Mouse (Mus musculus): ENCODE data around the gene Paxip1.

Gene Paxip1

DNA sequence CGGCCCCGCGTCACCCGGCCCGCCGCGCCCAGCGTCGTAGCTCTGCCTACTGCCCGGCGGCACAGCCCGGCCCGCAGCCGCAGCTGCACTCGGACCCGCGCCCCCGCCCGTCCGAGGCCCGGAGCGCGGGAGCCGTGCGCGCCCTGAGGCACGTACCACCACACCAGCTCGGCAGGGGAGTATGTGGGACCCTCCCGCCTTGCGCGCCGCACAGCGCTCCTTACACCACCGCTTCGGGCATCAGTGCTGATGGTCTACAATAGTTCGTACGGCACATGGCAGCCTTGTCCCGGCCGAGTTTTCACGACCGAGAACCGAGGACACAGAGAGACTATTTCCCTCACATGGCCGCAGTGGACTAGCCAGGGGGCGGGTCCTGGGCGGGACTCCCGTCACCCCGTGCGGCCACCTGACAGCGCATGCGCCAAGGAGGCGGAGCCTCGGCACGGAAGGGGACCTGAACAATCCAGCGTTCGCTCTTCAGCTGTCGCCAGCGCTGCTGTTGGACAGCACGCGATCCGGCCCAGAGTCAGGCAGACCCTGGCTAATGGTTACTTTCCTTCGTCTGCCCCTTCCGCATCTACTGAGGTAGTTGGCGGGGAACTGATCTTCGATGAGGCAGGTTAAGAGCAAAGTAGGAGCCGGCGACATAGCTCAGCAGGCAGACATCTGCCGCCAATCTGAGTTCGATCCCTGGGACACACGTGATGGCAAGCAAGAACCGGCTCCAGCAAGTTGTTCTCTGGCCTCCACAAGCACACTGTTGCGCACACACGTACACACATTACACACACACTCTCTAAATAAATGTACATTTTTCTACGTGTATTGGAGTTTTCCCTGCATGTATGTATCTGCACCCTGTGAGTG is at the start of gene Paxip1:
Paxip1 (minus strand) TSS at position 389 of the 870 bp plus-strand sequence.
- ATAC-seq (ENCODE audit: insufficient number of reproducible peaks, low FRiP score, low TSS enrichment) = peak; percentile 94

DNA sequence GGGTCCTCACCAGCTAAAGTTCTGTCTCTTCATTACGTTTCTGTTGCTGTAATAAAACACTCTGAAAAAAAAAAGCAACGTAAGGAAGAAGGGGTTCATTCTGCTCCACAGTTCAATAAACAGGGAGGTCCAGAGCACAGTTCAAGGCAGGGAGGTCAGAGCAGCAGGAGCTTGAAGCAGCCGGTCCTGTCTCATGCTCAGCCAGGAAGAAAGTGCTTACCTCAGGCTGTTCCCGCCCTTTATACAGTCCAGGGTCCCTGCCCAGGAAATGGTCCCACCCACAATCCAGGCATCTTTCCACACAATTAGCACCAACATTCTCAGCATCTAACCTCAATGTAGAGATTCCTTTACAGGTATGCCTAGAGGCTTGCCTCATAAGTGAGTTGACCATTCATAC is 46.6 kb upstream of the Paxip1 start:
- no peak for ATAC-seq (ENCODE audit: insufficient number of reproducible peaks, low FRiP score, low TSS enrichment)

DNA sequence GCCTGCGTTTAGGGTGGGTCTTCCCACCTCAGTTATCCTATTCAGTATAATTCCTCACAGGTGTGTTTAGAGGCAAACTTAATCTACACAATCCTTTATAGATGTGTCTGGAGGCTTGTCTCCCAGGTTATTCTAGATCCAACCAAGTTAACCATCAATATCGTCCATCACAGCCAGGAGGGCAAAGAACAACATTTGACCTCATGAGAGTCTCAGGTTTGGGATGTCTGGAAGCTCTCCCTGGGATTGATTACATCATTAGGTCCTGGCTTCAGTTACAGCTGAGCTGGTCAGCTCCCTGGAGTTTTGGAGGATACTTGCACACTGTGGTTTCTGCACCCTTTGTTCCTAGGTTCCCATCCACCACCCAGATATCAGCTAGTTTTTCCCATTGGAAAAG is 43.6 kb upstream of the Paxip1 start:
- ATAC-seq (ENCODE audit: insufficient number of reproducible peaks, low FRiP score, low TSS enrichment) = no peak

DNA sequence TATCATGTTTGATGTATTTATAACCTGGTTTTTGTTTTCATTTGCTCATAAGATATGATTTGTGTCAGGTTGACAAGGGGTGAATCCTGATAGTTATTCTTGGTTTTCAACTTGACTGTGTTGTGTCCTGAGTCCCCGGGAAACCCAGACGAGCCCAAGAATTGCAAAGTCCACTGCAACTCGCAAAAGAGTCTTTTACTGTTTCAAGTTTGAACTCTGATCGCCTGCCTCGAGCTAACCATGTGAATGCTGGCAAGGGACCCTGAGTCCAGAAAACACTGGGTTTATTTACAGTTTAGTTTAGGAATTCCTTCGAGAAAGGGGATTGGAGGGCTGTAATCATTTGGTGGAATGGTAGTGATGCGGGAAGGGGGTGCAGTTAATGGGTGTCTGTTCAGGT is 36.5 kb upstream of the Paxip1 start:
- ATAC-seq (ENCODE audit: insufficient number of reproducible peaks, low FRiP score, low TSS enrichment) = no peak

DNA sequence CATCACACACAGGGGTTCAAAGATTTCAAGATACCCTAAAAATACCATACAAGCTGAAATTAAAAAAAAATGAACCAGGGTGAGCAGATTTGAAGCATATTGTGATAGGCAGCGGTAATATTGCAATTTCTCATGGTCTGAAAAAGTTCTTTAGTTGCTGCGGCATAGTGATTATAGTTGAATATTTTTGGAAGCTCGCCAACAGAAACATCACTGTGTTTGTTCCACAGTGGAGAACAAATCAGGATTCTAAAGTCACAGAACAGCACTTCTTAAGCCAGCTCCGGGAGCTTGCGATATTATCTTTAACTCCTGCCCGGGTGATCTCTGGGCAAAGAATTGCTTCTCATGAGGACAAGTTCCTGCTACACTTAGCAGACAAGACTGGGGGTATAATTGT is 29.7 kb upstream of the Paxip1 start:
- ATAC-seq (ENCODE audit: insufficient number of reproducible peaks, low FRiP score, low TSS enrichment) = no peak

DNA sequence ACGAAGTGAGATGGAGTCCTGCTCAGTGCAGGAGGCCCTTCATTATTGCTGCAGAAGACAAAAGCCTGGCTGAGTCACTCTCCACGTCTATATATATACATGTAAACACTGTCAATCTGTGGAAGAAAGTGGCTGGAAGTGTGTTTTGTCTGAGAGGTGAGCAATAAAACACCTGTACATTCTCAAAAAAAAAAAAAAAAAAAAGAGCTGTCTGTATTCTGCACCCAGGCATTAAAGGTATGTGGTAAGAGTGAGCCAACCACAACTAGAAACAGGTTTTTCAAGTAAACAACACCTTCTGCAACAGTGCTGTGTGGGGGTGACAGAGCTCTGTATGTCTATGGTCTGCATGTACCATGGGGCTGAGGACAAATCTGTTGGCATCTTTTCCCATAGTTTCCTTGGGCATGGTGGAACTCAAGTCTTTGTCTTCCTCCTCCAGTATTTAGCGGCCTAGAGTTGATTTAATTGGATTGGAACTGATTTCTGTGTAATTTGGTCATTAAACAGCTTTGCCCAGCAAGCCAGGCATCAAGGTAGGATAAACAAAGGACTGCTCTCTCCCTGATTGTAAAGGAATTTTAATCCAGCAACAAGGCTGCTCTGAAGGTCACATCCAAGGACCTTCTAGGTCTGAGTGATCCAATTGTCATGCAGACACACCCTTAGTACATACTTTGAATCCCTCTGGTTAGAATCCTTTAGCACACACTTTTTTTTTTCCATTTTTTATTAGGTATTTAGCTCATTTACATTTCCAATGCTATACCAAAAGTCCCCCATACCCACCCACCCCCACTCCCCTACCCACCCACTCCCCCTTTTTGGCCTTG is 27.6 kb upstream of the Paxip1 start:
- no peak for ATAC-seq (ENCODE audit: insufficient number of reproducible peaks, low FRiP score, low TSS enrichment)

DNA sequence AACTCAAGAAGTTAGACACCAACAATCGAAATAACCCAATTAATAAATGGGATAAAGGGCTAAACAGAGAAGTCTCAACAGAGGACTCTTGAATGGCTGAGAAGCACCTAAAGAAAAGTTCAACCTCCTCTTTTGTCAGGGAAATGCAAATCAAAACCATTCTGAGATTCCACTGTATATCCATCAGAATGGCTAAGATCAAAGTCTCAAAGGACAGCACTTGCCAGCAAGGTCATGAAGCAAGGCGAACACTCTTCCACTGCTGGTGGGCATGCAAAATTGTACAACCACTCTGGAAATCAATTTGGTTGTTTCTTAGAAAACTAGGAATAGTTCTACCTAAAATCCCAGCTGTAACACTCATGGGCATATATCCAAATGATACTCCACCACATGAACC is 22.8 kb upstream of the Paxip1 start:
- ATAC-seq (ENCODE audit: insufficient number of reproducible peaks, low FRiP score, low TSS enrichment) = no peak

DNA sequence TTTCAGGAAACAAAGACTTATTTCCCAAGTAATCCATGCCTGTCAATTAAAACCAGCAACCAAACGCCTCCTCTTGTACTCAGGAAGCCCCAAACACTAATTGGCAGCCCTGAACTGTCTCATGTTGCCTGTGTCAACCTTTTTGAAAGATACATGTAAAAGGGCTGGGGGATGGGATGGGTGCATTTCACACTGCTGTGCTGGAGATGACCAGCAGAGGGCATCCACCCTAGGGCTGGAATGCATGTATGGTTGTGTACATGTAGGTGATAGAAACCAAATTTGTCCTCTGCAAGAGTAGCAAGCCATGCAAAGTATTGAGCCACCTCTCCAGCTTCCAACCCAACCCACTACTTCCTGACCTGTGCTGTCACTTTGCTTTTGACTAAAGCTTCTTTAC is 2.4 kb upstream of the Paxip1 start:
- ATAC-seq (ENCODE audit: insufficient number of reproducible peaks, low FRiP score, low TSS enrichment) = no peak

DNA sequence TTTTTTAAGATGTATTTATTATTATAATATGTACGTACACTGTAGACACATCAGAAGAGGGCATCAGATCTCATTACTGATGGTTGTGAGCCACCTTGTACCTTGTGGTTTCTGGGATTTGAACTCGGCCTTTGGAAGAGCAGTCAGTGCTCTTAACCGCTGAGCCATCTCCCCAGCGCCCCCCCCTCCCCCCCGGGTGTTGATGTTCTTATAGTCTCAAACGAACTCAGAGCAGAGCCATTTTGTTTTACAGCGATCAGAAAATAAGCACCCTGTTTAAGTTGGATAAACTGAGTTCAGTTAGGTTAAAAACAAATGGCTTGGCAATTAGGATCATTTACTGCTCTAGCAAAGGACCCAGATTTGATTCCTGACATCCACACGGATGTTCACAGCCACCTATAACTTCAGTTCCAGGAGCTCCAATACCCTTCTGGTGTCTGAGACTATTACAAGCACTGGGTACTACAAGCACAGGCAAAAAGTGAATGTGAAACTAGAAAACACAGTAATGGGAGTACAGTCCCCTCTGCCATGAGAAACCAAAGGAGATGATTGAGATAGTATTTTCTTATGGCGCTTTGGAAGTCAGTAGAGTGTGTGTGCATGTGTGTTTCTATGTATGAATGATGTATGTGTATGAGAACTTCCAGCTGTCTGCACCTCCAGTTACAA is 1.2 kb upstream of the Paxip1 start:
- ATAC-seq (ENCODE audit: insufficient number of reproducible peaks, low FRiP score, low TSS enrichment) = no peak

DNA sequence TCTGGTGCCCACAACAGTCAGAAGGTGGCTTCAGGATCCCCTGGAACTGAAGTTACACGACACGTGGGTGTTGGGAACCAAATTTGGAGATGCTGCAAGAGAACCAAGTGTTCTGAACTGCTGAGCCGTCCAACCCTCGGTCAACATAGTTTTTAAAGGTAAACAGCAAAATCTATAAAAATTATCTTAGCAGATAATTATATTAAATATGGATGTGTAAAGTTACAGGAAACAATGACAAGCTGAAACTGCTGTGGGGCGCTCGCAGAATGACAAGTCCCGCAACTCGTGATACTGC is 631 bp upstream of the Paxip1 start:
- no peak for ATAC-seq (ENCODE audit: insufficient number of reproducible peaks, low FRiP score, low TSS enrichment)

DNA sequence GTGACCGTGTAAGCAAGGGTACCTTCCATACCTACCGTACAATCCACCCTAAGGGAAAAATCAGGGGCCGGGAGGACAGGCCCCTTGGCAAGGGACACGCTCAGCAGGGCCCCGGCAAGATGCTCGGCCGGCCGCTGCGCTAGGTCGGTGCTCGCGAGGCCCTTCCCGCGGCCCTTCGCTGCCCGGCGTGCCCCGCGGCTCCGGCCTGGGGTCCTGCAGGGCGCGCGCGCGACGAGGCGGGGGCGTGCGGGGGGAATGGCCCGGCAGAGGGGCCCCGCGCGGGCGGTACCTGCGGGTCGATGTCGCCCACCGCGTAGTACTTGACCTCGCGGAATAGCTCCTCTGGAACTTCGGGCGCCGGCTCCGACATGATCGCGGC is 592 bp downstream of the Paxip1 start:
- peak; percentile 58 for ATAC-seq (ENCODE audit: insufficient number of reproducible peaks, low FRiP score, low TSS enrichment)

DNA sequence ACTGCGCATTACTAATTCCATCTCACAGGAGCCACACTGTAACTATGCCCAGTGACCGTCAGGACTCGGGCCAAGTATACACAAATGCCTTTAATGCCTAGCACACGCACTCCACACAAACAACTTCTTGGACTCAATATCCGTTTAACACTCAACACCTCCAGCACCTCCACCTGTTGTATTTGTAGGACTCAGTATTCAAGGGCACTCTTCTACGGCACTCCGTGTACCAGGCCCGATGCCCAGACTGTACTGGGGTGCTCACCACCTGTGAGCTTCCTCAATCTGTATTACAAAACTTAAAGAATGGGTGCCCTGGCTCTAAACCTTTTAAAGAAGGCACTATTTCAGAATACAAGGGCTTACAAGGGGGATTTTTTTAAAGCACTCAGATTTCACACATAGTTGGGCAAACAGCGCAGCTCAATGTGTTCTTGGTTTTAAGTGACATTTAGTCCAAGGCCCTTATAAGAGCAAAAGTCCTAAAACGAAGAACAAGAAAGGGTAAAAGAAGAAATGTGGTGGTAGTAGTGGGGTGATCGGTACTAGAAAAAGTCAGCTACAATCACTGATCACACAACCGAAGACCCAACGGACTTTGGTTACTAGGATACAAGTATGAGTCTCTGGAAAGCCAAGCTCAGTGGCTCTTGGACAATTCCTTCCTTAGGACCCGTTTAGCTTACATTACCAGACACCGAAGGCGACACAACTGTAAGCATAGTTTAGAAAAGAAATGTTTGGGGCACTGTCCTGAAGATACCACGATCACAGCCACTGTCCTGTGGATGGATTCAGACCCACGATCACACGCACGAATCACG is 1.2 kb downstream of the Paxip1 start:
- ATAC-seq (ENCODE audit: insufficient number of reproducible peaks, low FRiP score, low TSS enrichment) = no peak

DNA sequence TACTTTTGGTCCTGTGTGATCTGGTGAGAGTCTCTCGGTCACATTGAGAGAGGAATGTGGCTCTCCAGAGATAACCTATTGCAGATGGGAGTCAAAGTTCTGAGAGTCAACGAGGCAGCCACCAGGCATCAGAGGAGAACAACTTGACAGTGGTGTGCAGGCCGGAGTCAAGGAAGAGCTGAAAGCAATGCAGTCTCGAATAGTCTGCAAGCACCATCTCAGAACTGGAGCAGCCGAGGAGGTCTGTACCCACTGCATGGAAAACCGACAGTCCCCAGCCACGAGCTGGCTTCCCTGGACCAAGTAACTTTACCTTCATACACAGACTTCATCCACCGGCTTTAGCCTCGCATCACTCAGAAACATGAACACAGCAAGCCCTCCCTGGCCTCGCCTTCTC is 1.9 kb downstream of the Paxip1 start:
- ATAC-seq (ENCODE audit: insufficient number of reproducible peaks, low FRiP score, low TSS enrichment) = no peak

DNA sequence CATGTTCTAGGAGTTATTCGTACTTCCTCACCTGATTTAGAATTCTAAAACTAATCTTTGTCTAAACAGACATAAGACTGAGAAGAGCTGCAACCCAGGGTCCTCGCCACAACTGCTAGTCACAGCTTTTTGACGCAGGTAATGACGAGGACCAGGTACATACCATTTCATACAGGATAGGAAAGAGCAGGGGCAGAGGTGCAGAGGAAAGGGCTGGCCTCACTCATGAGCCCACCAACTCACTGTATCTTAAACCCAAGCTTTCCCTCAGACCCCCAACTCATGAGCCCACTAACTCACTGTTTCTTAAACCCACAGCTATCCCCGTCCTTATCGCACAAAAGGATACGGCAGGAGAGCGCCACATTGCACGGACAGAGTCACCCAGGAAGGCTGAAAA is 8.1 kb downstream of the Paxip1 start:
- ATAC-seq (ENCODE audit: insufficient number of reproducible peaks, low FRiP score, low TSS enrichment) = no peak

DNA sequence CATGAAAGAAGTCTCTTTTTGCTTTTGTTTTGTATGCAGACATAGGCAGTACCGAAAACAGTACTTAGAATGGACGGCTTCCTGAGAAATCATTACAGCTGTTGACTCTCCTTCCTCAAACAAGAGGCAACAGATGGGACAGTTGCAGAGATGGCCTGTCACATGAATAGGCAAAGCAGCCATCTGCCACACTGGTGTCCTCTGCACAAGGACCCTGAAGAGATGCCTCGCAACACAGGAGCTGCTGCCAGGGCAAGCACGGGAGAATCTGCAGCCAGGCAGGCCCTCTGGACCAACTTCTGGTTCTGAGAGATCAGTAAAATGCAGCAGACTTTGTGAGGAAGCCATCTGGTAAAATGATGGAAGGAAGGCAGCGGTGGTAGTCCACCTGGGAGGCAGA is 23.5 kb downstream of the Paxip1 start:
- no peak for ATAC-seq (ENCODE audit: insufficient number of reproducible peaks, low FRiP score, low TSS enrichment)

DNA sequence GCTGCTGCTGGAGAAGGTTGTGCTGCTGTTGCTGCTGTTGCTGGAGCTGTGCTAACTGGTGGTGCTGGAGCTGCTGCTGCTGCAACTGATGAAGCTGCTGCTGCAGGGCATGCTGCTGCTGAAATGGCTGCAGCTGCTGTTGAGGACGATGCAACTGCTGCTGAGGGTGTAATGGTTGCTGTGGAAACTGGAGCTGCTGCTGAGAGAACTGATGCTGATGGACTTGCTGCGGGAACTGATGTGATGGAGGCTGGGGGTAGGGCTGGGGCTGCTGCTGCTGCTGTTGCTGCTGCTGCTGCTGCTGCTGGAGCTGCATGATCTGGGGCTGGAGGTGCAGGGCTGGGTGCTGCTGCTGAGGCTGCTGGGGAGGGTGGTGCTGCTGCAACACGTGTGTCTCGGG is 25.7 kb downstream of the Paxip1 start:
- no peak for ATAC-seq (ENCODE audit: insufficient number of reproducible peaks, low FRiP score, low TSS enrichment)

DNA sequence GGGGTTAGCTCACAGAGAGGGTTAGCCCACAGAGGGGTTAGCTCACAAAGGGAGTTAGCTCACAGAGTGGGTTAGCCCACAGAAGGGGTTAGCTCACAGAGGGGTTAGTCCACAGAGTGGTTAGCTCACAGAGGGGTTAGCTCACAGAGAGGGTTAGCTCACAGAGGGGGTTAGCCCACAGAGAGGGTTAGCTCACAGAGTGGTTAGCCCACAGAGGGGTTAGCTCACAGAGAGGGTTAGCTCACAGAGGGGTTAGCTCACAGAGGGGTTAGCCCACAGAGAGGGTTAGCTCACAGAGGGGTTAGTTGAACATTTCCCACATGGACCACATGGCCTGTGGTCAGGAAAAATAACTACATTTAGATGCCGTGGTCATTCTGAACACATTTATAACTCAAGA is 46.5 kb downstream of the Paxip1 start:
- ATAC-seq (ENCODE audit: insufficient number of reproducible peaks, low FRiP score, low TSS enrichment) = no peak

DNA sequence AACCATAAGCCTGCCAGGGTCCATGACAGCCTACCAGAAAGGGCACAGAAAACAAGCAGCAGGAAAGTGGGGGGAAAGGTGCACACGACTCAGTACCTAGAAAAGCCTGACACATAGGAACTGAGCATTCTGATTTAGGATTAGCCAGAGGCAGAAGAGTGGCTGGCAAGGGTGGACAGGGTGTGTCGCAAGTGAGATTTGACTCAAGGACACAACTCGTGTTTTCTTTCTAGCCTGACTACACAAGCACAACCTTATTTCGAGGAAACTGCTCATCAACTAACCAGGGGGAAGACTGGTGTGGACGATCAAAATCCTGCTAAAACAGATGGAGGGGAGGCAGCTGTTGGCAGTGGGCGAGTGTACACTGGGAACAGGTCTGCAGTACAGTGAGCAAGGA is 52.3 kb downstream of the Paxip1 start:
- ATAC-seq (ENCODE audit: insufficient number of reproducible peaks, low FRiP score, low TSS enrichment) = no peak

DNA sequence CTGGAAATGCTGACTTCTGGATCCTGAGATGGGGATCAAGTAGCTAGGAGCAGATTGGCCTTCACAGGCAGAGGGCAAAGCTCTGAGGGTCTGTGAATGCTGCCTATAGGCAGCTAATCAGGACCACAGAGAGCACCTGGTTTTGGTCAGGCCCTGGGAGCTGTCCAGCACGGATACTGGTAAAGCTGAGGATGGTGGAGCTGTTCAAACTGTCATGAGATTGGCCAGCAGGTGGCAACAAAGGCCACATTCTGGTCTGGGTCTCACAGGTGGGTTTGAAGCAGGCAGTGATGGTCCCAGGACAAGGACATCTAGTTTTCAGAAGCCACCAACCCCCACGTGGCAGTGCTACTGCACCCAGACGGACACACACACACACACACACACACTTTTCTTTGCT is 54.3 kb downstream of the Paxip1 start:
- ATAC-seq (ENCODE audit: insufficient number of reproducible peaks, low FRiP score, low TSS enrichment) = 0 out of 2 replicates have a peak, but pooled peaks have one; percentile 36

DNA sequence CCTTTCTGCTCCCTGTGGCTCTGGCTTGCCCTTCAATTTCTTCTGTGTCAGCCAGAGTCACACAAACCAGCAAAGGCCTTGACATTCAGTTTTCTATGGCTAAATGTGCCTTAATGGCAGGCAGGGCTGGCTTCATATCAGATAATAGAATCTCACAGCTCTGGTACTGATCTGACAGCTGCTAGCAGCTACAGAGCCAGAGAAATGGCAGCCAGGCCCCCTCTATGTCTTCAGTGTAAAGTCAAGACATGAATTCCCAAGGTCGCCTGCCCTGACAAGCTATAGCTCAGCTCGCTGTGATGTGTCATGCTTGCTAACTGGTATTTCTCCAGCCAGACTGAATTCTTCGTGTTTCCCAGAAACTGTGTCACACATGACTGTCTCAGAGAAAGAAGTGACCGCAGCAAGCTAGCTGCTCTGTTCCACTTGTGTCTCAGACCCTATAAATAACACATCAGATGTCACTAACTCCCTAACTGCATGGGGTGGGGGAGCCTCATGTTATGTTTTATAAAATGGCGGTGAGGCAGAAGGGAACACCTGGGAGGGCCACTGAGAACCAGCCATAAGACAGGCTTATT is 59.1 kb downstream of the Paxip1 start:
- ATAC-seq (ENCODE audit: insufficient number of reproducible peaks, low FRiP score, low TSS enrichment) = no peak

Data from cerebellum, adult (tissue).